Mouse (Mus musculus) heart, adult 18-20 months (tissue): Measurements from ENCODE around the gene Sdcbp2. TPM values are rescaled to one million over a fixed set of nuclear protein-coding genes. Genes with fewer than 3 reads are reported as not detected.

Experiments
- DNase-seq, 2 experiments: peaks; one replicate each; pipeline ENCODE4 v3.0.0; 2021 to 2022; ENCODE audit warnings: mixed read lengths in 1 of 2
- total RNA-seq, 2 experiments: library from RNA; stranded (reverse); gene quantifications; 2 replicates each; pipeline ENCODE4 v1.2.3; 2021

The Sdcbp2 gene
- total RNA-seq, 2 experiments from 2014 or later: 2.8 to 2.9 TPM

GRCm38 (mm10) chr2:151631406-151632158 lies 59.2 kb downstream of the Sdcbp2 start:
- DNase-seq: no peak

DNA sequence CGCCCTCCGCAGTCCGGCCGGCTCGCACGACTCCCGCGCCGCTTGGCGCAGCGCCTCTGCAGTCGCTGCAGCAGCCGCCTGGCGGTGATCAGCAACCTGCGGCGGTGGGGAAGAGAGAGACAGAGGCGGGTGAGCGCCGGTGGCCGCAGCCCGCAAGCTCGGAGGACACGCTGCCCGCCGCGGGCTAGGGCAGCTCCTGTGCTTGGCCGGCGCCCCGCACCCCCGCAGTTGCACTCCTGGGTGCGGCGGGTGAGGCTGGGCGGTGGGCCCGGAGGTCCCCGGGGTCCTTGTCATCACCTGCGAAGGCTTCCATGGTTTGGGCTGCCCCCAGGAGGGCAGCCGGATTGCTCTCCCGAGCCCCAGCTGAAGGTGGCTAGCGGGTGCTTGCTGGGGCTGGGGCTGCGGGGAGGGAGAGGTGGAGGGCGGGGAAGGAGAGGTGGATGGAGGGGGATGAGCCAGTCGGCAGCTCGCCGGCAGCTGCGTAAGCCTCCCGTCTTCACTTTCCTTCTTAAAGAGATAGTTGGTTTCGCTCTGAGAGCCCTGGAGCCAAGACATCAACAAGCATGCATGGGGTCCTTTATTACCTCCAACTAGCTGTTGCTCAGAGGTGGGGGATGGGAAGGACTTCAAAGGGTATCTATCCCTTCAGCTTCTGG lies 59.9 kb downstream of the Sdcbp2 start, which contains the start of gene Snph:
TSS of gene Snph (minus strand) at position 435 of the 656 bp plus-strand sequence.
- peak; percentile 57 to 71 for DNase-seq

GRCm38 (mm10) chr2:151632982-151633381 lies 60.6 kb downstream of the Sdcbp2 start:
- no peak for DNase-seq

DNA sequence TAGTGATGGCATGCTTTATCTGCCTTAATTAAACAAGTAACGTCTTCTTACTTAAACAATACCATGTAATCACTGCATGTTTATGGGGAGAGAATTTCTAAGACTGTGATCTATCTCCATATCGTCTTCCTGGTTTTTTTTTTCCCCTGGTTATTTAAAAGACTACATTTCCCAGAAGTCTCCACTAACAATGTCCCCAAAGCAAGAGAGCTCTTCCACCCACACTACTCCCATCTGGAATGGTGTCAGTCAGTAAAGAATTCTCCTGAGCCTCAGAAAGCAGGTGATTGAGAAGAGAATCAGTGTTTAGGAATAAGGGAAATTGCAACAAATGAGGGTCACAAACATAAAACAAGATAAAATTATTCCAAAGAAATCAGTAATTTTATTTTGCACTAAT lies 62.5 kb downstream of the Sdcbp2 start:
- DNase-seq: no peak

GRCm38 (mm10) chr2:151635362-151636014 lies 63.1 kb downstream of the Sdcbp2 start:
- no peak for DNase-seq

DNA sequence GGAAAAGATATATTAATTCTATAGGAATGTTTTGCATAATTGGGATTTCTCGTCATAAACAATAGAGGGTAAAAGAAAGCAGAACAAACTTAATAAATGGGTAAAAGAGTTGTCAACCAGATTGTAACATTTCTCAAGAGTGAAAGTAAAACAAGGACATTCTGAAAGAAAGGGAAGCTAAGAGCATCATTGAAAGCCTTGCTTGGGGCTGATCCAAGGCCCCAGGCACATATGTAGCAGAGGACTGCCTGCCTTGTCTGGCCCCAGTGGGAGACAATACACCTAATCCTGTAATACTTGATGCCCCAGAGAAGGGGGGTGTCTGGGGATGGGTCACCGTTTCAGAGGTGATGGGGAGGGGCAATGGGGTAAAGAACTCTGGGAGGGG lies 63.6 kb downstream of the Sdcbp2 start:
- no peak for DNase-seq

Other genes with a start within 250 kb of the Sdcbp2 start
- not detected for gene 4921509C19Rik, start 96.5 kb upstream of the Sdcbp2 start, total RNA-seq
- gene Nsfl1c, start 78.4 kb upstream of the Sdcbp2 start, total RNA-seq: 10 to 100 TPM; 79.4 to 84.5 TPM
- 100 to 1,000 TPM; 200 to 226 TPM for gene Fkbp1a, start 30.1 kb upstream of the Sdcbp2 start, total RNA-seq
- 1 to 10 TPM; 4.7 to 4.9 TPM for gene Snph, start 60.0 kb downstream of the Sdcbp2 start, total RNA-seq
- gene Rad21l, start 95.9 kb downstream of the Sdcbp2 start, total RNA-seq: not detected
- gene Tmem74b, start 129.4 kb downstream of the Sdcbp2 start, total RNA-seq: 1 to 10 TPM; 6.5 to 7.2 TPM
- 10 to 100 TPM; 21.1 to 26.3 TPM for gene Psmf1, start 171.6 kb downstream of the Sdcbp2 start, total RNA-seq